Mouse (Mus musculus) stomach, adult 2 months (tissue): Measurements from ENCODE around the gene Gm3336. TPM values are rescaled to one million over a fixed set of nuclear protein-coding genes. Genes with fewer than 3 reads are reported as not detected.

Source experiments
- polyA plus RNA-seq: library from polyadenylated mRNA; depleted of rRNA; stranded (reverse); fragments of >200 nt; gene quantifications from 2 replicates; pipeline ENCODE4 v1.2.3, GENCODE M21; 2012; rRNA removed

Gene Gm3336
- 78.8 and 98.8 TPM in 2 replicates for polyA plus RNA-seq

DNA sequence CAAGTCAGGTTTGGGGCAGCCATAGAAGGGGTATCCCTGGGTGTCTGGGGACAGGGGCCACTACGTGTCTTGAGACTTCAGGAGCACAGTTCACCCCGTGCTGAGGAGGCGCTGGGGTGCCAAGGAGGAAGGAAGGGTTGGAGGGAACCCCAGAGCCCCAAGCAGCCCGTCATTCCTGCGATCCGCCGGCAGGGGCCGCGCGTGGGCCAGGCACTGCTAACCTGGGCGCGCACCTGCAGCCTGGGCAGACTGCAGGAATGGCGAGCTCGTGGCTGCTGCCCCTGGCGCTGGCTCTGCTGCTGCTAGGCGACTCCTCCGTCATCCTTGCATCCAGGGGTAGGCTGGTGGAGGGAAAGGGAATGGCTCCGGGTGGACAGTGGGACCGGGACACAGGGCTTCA, at the start of gene Gm3336:
TSS of gene Gm3336 (plus strand) at position 247 of the 400 bp plus-strand sequence.

GRCm38 (mm10) chr8:70673079-70673856, 45.1 kb upstream of the Gm3336 start, which contains the start of gene Lsm4:
TSS of gene Lsm4 (plus strand) at chr8:70673248.

DNA sequence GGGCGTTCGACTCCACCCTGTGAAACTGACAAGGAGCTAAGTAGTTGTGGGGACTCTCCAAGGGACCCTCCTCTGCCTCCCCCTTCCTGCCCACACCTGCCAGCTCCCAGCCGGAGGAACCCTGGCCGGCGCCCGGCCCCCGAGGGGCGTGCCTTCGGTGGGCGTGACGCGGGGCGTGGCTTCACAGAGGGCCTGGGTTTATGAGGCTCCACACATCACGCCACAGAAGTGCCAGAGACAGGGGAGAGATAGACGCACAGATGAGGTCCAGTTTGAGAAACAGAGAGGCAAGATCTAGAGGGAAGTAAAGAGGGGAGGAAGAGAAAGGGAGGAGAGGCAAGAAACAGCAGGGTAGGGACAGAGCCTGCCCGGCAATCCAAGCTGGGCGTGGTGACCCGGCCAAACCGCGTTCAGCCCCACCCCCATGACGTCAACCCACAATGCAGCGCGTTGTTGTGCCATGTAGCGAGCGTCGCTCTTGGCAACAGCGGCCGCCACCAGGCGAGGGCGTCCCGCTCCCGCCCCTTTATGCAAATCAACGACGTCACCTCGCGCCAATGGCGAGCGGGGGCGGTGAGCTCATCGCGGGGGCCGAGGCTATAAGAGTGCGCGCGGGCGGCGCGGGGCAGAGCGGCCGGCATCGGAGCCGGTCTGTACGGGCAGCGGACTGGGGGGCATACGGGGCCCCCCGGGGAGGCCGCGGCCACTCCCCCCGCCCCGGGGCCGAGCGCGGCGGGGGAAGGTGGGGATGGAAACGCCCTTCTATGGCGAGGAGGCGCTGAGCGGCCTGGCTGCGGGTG, 19.8 kb upstream of the Gm3336 start, which contains the start of gene Jund:
TSS of gene Jund (plus strand) at position 640 of the 800 bp plus-strand sequence.

GRCm38 (mm10) chr8:70703287-70703686, 15.1 kb upstream of the Gm3336 start, which contains the start of gene Iqcn:
TSS of gene Iqcn (plus strand) at chr8:70703457.

GRCm38 (mm10) chr8:70723486-70724210, 5.3 kb downstream of the Gm3336 start, which contains the start of gene Pde4c:
TSS of gene Pde4c (plus strand) at chr8:70723720.

DNA sequence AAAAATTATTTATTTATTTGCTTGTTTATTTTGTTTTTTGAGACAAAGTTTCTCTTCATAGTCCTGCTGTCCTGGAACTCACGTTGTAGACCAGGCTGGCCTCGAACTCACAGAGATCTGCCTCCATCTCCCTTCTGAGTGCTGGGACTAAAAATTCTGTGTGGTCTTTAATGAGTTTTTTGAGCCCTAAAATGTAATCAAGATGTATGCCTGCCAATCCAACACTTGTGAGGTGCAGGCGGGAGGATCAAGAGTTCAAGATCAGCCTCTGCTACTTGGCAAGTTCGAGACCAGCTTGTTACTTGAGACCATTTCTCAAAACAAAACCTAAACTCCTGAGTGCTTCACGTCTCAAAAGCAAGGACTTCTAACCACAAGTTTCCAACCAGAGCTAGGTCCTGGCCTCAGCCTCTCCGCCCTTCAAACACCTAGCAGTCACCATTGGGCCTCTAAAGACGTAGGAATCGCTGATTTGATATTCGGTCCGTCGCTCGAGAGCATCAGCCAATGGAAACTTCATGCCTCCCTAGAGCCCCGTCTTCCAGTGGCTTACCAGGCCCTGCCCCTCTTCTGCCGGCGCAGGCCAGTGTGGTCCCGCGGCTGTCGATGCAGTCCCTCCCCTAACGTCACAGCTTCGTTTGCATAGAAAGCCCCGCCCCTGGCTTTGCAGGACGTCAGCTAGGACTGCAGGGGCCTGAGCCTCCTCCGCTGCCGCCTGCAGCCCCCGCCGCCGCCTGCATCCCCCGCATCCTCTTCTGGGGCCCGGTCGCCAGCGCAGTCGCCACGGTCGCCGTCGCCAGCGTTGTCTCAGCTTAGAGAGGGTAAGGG, 35.9 kb downstream of the Gm3336 start, which contains the start of gene Rab3a:
TSS of gene Rab3a (plus strand) at position 637 of the 828 bp plus-strand sequence.

GRCm38 (mm10) chr8:70760775-70761406, 42.5 kb downstream of the Gm3336 start, which contains the start of gene Mpv17l2:
TSS of gene Mpv17l2 (minus strand) at chr8:70760946.

Other genes with a start within 250 kb of the Gm3336 start
- gene Klhl26, start 241.6 kb upstream of the Gm3336 start, polyA plus RNA-seq = 20.8 and 22.8 TPM in 2 replicates
- 1.1 and 2.1 TPM in 2 replicates for gene Tmem59l, start 231.2 kb upstream of the Gm3336 start, polyA plus RNA-seq
- 3.8 and 8.9 TPM in 2 replicates for gene Crlf1, start 225.4 kb upstream of the Gm3336 start, polyA plus RNA-seq
- gene Rex1bd, start 211.8 kb upstream of the Gm3336 start, polyA plus RNA-seq = 97.6 and 155 TPM in 2 replicates
- 632 and 635 TPM in 2 replicates for gene Uba52, start 207.7 kb upstream of the Gm3336 start, polyA plus RNA-seq
- gene Fkbp8, start 190.8 kb upstream of the Gm3336 start, polyA plus RNA-seq = 182 and 242 TPM in 2 replicates
- gene Kxd1, start 190.6 kb upstream of the Gm3336 start, polyA plus RNA-seq = 39.8 and 46.2 TPM in 2 replicates
- 18.0 and 18.3 TPM in 2 replicates for gene Ell, start 179.1 kb upstream of the Gm3336 start, polyA plus RNA-seq
- 48.7 and 85.8 TPM in 2 replicates for gene Isyna1, start 124.2 kb upstream of the Gm3336 start, polyA plus RNA-seq
- 157 and 297 TPM in 2 replicates for gene Ssbp4, start 109.7 kb upstream of the Gm3336 start, polyA plus RNA-seq
- gene Lrrc25, start 102.4 kb upstream of the Gm3336 start, polyA plus RNA-seq = 2.1 and 5.5 TPM in 2 replicates
- 1.5 and 4.3 TPM in 2 replicates for gene Gdf15, start 86.1 kb upstream of the Gm3336 start, polyA plus RNA-seq
- gene Pgpep1, start 58.2 kb upstream of the Gm3336 start, polyA plus RNA-seq = 6.0 and 8.1 TPM in 2 replicates
- 43.4 and 55.5 TPM in 2 replicates for gene Lsm4, start 45.3 kb upstream of the Gm3336 start, polyA plus RNA-seq
- gene Jund, start 19.6 kb upstream of the Gm3336 start, polyA plus RNA-seq = 305 and 826 TPM in 2 replicates
- gene Iqcn, start 15.1 kb upstream of the Gm3336 start, polyA plus RNA-seq = 0.01 and 0.06 TPM in 2 replicates
- gene Pde4c, start 5.2 kb downstream of the Gm3336 start, polyA plus RNA-seq = 4.4 and 8.1 TPM in 2 replicates
- gene Rab3a, start 36.1 kb downstream of the Gm3336 start, polyA plus RNA-seq = 26.6 and 31.2 TPM in 2 replicates
- gene Mpv17l2, start 42.4 kb downstream of the Gm3336 start, polyA plus RNA-seq = 90.0 and 283 TPM in 2 replicates
- gene Pik3r2, start 58.2 kb downstream of the Gm3336 start, polyA plus RNA-seq = 152 and 224 TPM in 2 replicates
- 40.6 and 40.8 TPM in 2 replicates for gene Mast3, start 86.5 kb downstream of the Gm3336 start, polyA plus RNA-seq
- gene Il12rb1, start 89.9 kb downstream of the Gm3336 start, polyA plus RNA-seq = 0.27 and 0.49 TPM in 2 replicates
- gene Arrdc2, start 121.2 kb downstream of the Gm3336 start, polyA plus RNA-seq = 34.5 and 41.1 TPM in 2 replicates
- 2.6 and 3.1 TPM in 2 replicates for gene Kcnn1, start 144.7 kb downstream of the Gm3336 start, polyA plus RNA-seq
- 38.7 and 55.7 TPM in 2 replicates for gene Ccdc124, start 155.4 kb downstream of the Gm3336 start, polyA plus RNA-seq
- 165 and 247 TPM in 2 replicates for gene Slc5a5, start 174.2 kb downstream of the Gm3336 start, polyA plus RNA-seq
- 3,410 and 3,519 TPM in 2 replicates for gene Rpl18a, start 178.9 kb downstream of the Gm3336 start, polyA plus RNA-seq
- gene Map1s, start 187.4 kb downstream of the Gm3336 start, polyA plus RNA-seq = 19.5 and 26.4 TPM in 2 replicates